Mouse (Mus musculus) forebrain, embryonic 16.5 days (tissue): ENCODE data around the gene Dydc2. TPM values are rescaled to one million over a fixed set of nuclear protein-coding genes. Genes with fewer than 3 reads are reported as not detected.

Experiments
- ATAC-seq: fragments of 200-750 bp; cut with Nextera tagmentation; 2 replicates; pipeline ENCODE4 v1.8.0; 2017; ENCODE audit warnings: mild to moderate bottlenecking, moderate library complexity
- H3K27ac ChIP-seq: fragments of 300-500 bp; sonication (generic); 2 replicates; pipeline ENCODE4 v1.5.1; 2014; ENCODE audit warnings: low read length, control low read depth
- H3K27me3 ChIP-seq: fragments of 300-500 bp; sonication (generic); replicated peaks from 2 replicates; pipeline ENCODE4 v1.6.1; 2014; ENCODE audit warnings: low read length; ENCODE audit not compliant: control insufficient read depth, insufficient read depth
- H3K36me3 ChIP-seq: fragments of 300-500 bp; sonication (generic); 2 replicates; pipeline ENCODE4 v1.6.1; 2014; ENCODE audit not compliant: control insufficient read depth, insufficient read depth
- H3K4me1 ChIP-seq: fragments of 300-500 bp; sonication (generic); replicated peaks from 2 replicates; pipeline ENCODE4 v1.6.1; 2014; ENCODE audit warnings: low read length; ENCODE audit not compliant: control insufficient read depth, insufficient read depth
- H3K4me2 ChIP-seq: fragments of 300-500 bp; sonication (generic); 2 replicates; pipeline ENCODE4 v1.6.1; 2014; ENCODE audit warnings: mild to moderate bottlenecking, low read length, control low read depth
- H3K4me3 ChIP-seq: fragments of 300-500 bp; sonication (generic); replicated peaks from 2 replicates; pipeline ENCODE4 v1.5.1; 2014; ENCODE audit warnings: mild to moderate bottlenecking, low read length, control low read depth
- H3K9ac ChIP-seq: fragments of 300-500 bp; sonication (generic); replicated peaks from 2 replicates; pipeline ENCODE4 v1.6.1; 2014; ENCODE audit warnings: low read depth, low read length, control low read depth
- H3K9me3 ChIP-seq: fragments of 300-500 bp; sonication (generic); 2 replicates; pipeline ENCODE4 v1.6.1; 2016; ENCODE audit warnings: low read length; ENCODE audit not compliant: control insufficient read depth
- WGBS: fragments of 180-500 bp; shearing (Covaris S2); extraction: QIAGEN DNeasy Blood & Tissue Kit; methylation state at CpG from one replicate; pipeline ENCODE4 v1.1.7; 2014; 5-methylcytosine and 5-hydroxymethylcytosine counted together
- polyA plus RNA-seq: library from polyadenylated mRNA; unstranded; fragments of >200 nt; fragmentation: Nextera tagmentation; extraction: Ambion mirVana; gene quantifications from 2 replicates; pipeline ENCODE4 v1.2.1, GENCODE M21; 2015

Gene Dydc2
- 0.31 and 0.53 TPM in 2 replicates for polyA plus RNA-seq

GRCm38 (mm10) chr14:41069108-41069507 lies at the start of gene Dydc2:
Gene Dydc2 (minus strand): TSS chr14:41069208.
- no peaks in the 10 kb centered on the region for H3K9me3 ChIP-seq
- no peak for ATAC-seq

GRCm38 (mm10) chr14:41116271-41116670 lies 47.3 kb upstream of the Dydc2 start:
- ATAC-seq: no peak

More at GRCm38 (mm10) chr14:41069108-41069507, at the start of gene Dydc2:
- peaks cover 8% of the 10 kb centered on the region for H3K4me1 ChIP-seq
- H3K4me2 ChIP-seq: no peak within 1 kb of the TSS
- no peak within 1 kb of the TSS for H3K27ac ChIP-seq
- no peak within 1 kb of the TSS for H3K4me3 ChIP-seq
- H3K36me3 ChIP-seq: no peaks in the 10 kb centered on the region
- no peaks in the 10 kb centered on the region for H3K27me3 ChIP-seq
- H3K9ac ChIP-seq: no peak within 1 kb of the TSS

DNA sequence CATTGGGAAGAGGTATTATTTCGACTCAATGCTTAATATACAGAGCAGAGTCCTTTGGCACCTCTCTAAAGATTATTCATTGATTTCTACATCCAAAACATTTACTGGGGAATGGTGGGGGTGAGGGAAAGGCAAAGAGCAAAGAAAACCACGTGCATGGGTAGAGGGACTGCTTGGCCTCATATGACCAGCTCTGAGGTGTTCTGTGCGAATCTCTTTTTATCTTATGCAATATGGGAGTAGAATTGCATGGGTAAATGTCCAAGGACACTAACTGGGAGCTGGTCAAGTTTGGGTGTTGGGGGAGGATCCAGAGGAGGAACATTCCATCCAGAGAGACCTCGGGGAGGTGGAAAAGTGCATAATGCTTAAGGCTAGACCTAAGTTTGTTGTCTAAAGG lies 43.9 kb upstream of the Dydc2 start:
- ATAC-seq: no peak
- H3K4me1 ChIP-seq: no peaks in the 10 kb centered on the region
- WGBS: 79% methylated on average over 4 of the region's 4 CpGs

More at GRCm38 (mm10) chr14:41116271-41116670, 47.3 kb upstream of the Dydc2 start:
- Histone ChIP-seq H3K36me3 (no peaks in the 10 kb centered on the region), H3K4me3 (no peak overlapping the region), H3K27ac (no peak overlapping the region), H3K9ac (no peak overlapping the region), H3K9me3 (no peaks in the 10 kb centered on the region), H3K4me1 (no peaks in the 10 kb centered on the region), H3K27me3 (no peaks in the 10 kb centered on the region), H3K4me2 (no peak overlapping the region)
- 93% methylated on average over 3 of the region's 3 CpGs for WGBS

DNA sequence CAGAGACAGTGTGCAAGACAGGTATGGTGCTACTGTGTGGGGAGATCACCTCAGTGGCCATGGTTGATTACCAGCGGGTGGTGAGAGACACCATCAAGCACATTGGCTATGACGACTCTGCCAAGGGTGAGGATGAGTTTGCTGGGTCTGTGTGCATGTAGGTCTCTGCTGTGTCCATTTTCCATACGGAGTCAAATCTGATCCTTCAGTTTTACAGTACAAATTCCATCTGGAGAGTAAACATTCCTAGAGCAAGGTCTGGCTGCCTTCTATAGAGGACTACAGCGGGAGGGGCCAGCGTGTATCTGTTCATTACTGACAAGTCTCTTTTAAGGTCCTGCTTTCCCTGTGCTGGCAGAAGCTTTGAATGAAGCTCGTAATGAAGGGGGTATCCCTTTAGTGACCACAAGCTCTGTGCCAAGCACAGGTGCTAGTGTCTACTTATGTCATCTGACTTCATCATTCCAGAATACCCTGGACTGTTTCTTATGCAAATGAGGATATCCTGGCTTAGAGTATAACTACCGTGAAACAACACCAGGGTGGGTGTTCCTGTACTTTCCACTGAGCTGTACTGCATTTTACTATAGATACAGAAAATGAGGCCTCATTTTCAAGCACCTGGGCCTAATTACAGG lies 42.1 kb upstream of the Dydc2 start:
- ATAC-seq: no peak
- no peaks in the 10 kb centered on the region for H3K27me3 ChIP-seq
- no peaks in the 10 kb centered on the region for H3K4me1 ChIP-seq
- H3K9ac ChIP-seq: no peak overlapping the region
- H3K9me3 ChIP-seq: no peaks in the 10 kb centered on the region
- H3K4me2 ChIP-seq: no peak overlapping the region
- 84% methylated on average over 7 of the region's 7 CpGs for WGBS
- no peaks in the 10 kb centered on the region for H3K36me3 ChIP-seq
- H3K27ac ChIP-seq: no peak overlapping the region
- H3K4me3 ChIP-seq: no peak overlapping the region

More for the DNA sequence above, 43.9 kb upstream of the Dydc2 start:
- Histone ChIP-seq H3K36me3 (no peaks in the 10 kb centered on the region), H3K9me3 (no peaks in the 10 kb centered on the region), H3K9ac (no peak overlapping the region), H3K27me3 (no peaks in the 10 kb centered on the region), H3K27ac (no peak overlapping the region), H3K4me3 (no peak overlapping the region), H3K4me2 (no peak overlapping the region)

- 74% methylated on average over 10 of the region's 10 CpGs for WGBS
- Histone ChIP-seq H3K27me3 (no peaks in the 10 kb centered on the region), H3K4me1 (no peaks in the 10 kb centered on the region), H3K4me2 (no peak within 1 kb of the TSS), H3K9me3 (no peaks in the 10 kb centered on the region), H3K4me3 (no peak within 1 kb of the TSS), H3K9ac (no peak within 1 kb of the TSS), H3K27ac (no peak within 1 kb of the TSS), H3K36me3 (no peaks in the 10 kb centered on the region)
- no peak for ATAC-seq
Observed at GRCm38 (mm10) chr14:41104853-41105444, 35.9 kb upstream of the Dydc2 start, which contains the start of gene Mat1a. Gene Mat1a (plus strand): TSS chr14:41105035.

DNA sequence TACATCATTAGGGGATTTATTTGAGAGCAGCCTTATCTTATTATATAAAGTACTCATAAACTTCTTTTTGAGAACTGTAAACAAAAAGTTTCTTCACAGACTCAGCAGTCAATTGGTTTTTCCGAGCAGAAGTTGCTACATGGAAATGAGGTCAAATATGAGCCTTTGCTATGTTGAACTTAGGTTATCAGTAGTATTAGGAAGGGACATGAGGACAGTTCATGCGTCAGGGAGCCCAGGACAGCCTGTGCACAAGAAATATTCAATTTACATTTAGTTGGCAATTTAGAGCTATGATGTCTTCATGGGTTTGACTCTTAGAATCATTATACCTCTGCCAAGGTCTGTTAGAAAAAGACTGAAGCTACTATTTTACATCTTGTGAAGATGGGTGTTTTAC lies 33.3 kb upstream of the Dydc2 start:
- no peak for ATAC-seq
- H3K4me3 ChIP-seq: no peak overlapping the region

DNA sequence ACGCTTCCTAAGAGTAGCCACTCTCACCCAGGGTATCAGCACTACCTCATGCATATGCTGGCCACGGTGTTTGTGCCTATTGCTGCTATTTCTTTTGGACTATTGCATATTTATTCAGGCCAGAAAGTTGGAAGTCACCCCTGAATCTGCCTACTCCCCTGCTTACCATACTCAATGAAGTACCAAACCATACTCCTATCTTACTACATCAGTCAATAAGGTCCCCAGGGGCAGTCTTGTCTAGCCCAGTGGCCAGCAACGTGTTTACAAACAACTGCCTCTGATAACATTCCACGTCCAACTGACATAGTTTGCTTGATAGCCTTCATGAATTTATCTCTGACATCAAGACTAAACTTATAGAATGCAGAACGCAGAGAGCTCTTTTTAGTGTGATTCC lies 32.2 kb upstream of the Dydc2 start:
- H3K27ac ChIP-seq: no peak overlapping the region
- 85% methylated on average over 5 of the region's 5 CpGs for WGBS
- no peak for ATAC-seq

More for the DNA sequence above, 33.3 kb upstream of the Dydc2 start:
- no peaks in the 10 kb centered on the region for H3K4me1 ChIP-seq
- no peak overlapping the region for H3K27ac ChIP-seq
- H3K9me3 ChIP-seq: no peaks in the 10 kb centered on the region
- H3K4me2 ChIP-seq: no peak overlapping the region
- no peak overlapping the region for H3K9ac ChIP-seq
- 84% methylated on average over 2 of the region's 2 CpGs for WGBS
- no peaks in the 10 kb centered on the region for H3K36me3 ChIP-seq
- H3K27me3 ChIP-seq: no peaks in the 10 kb centered on the region

GRCm38 (mm10) chr14:41100712-41101111 lies 31.7 kb upstream of the Dydc2 start:
- Histone ChIP-seq H3K4me3 (no peak overlapping the region), H3K36me3 (no peaks in the 10 kb centered on the region), H3K27ac (no peak overlapping the region), H3K4me2 (no peak overlapping the region), H3K9me3 (no peaks in the 10 kb centered on the region), H3K4me1 (no peaks in the 10 kb centered on the region), H3K9ac (no peak overlapping the region), H3K27me3 (no peaks in the 10 kb centered on the region)
- 93% methylated on average over 3 of the region's 3 CpGs for WGBS
- no peak for ATAC-seq

More for the DNA sequence above, 32.2 kb upstream of the Dydc2 start:
- no peaks in the 10 kb centered on the region for H3K4me1 ChIP-seq
- no peaks in the 10 kb centered on the region for H3K36me3 ChIP-seq
- H3K9ac ChIP-seq: no peak overlapping the region
- H3K9me3 ChIP-seq: no peaks in the 10 kb centered on the region
- no peak overlapping the region for H3K4me3 ChIP-seq
- no peaks in the 10 kb centered on the region for H3K27me3 ChIP-seq
- H3K4me2 ChIP-seq: no peak overlapping the region

DNA sequence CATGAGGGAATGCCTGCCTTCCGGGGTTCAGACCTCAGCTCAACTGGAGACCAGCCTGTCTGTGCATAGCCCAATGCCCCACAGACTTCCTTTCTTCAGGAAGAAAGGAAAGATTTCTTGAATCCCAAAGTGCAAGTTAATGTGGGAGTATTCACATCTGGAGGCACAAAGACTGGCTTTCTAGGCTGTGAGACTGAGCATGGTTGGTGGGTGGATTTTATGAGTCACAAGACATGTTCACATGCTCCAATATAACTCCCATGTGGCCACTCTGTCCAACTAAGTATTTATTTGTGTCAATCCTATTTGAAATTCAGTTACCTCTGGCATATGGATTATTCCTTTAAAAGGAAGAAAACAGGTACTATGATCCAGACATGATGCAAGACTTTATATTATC lies 29.7 kb upstream of the Dydc2 start:
- H3K9ac ChIP-seq: no peak overlapping the region
- H3K4me1 ChIP-seq: no peaks in the 10 kb centered on the region
- no peaks in the 10 kb centered on the region for H3K9me3 ChIP-seq
- H3K27me3 ChIP-seq: no peaks in the 10 kb centered on the region
- 87% methylated on average over 1 of the region's 1 CpGs for WGBS
- no peak overlapping the region for H3K27ac ChIP-seq
- H3K4me3 ChIP-seq: no peak overlapping the region
- no peaks in the 10 kb centered on the region for H3K36me3 ChIP-seq
- H3K4me2 ChIP-seq: no peak overlapping the region
- ATAC-seq: no peak
